Mouse (Mus musculus) 416B (cell line): ENCODE measurements at regions not wholly inside any gene's neighbourhood (a gene's known extent, or its start where the extent isn't known, plus 50 kb on each side); places are given as distances from the start of the nearest gene placed in this dataset.

Source experiments
- DNase-seq: peaks from one replicate; pipeline ENCODE4 v3.0.0; 2011; ENCODE audit warnings: low read depth

- no peak for DNase-seq
These were observed 170.3 kb upstream of the Creb1 start for GRCm38 (mm10) chr1:64361959-64362638.

GRCm38 (mm10) chr1:64343268-64343667, 189.2 kb upstream of the Creb1 start:
- no peak for DNase-seq

- no peak for DNase-seq
These were observed 190.8 kb upstream of the Creb1 start for GRCm38 (mm10) chr1:64341596-64341995.

- DNase-seq = peak; percentile 88
These were observed 193.9 kb upstream of the Creb1 start for GRCm38 (mm10) chr1:64338575-64338961.

GRCm38 (mm10) chr1:64337619-64338574, 194.5 kb upstream of the Creb1 start:
- peak; percentile 22 for DNase-seq

DNA sequence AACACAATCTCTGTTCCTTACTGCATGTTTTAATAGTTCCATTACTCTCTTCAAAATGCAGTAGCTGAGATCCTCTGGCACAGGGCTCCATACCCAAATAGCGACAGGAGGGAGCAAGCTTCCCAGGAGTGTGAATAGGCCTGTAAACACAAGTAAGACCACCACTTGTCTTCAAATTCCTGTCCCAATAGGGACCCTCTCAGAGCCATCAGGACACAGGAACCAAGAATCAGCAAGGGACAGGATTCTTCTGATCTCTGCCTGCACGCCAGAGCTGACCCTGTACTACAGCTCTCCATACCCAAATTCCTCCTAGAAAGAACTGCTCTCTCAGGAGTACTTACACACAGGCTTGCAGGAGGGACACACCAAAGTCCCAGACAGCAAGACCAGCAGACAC, 200.9 kb upstream of the Creb1 start:
- no peak for DNase-seq

GRCm38 (mm10) chr1:64330721-64331120, 201.7 kb upstream of the Creb1 start:
- no peak for DNase-seq

GRCm38 (mm10) chr1:64322197-64322596, 200.1 kb upstream of the Klf7 start:
- DNase-seq = no peak

- DNase-seq = peak; percentile 48
These were observed 197.1 kb upstream of the Klf7 start for GRCm38 (mm10) chr1:64319155-64319582.

DNA sequence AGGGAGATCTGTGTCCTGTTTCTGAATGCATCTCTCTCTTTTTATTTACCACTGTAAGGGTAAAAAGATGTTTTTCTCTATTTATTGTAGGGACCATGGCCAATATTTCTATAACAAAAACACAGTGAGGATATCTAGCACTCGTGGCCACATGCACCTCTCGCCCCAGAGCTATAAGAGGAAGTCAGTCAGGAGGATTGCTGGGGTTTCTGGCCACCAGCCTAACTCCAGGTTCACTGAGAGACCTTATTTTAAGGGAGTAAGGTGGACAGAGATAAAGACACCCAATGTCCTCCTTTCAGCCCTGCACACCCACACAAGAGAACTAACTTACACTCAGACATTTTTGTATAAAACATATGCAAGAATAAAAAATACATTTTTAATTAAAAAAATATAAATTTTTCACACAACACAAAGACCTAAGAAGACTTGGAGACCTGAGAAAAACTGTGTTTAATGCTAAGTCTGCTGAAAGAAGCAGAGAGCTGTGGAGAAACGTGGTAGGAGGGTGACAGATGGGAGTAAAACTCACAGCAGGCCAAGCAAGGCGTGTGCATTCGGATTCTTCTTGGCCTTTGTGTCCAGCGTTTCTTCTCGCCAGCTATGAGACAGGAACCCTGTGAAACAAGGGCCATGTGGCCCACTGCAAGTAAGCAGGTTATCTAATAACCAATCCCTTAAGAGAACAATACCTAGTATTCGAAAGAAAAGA, 196.5 kb upstream of the Klf7 start:
- DNase-seq = no peak

DNA sequence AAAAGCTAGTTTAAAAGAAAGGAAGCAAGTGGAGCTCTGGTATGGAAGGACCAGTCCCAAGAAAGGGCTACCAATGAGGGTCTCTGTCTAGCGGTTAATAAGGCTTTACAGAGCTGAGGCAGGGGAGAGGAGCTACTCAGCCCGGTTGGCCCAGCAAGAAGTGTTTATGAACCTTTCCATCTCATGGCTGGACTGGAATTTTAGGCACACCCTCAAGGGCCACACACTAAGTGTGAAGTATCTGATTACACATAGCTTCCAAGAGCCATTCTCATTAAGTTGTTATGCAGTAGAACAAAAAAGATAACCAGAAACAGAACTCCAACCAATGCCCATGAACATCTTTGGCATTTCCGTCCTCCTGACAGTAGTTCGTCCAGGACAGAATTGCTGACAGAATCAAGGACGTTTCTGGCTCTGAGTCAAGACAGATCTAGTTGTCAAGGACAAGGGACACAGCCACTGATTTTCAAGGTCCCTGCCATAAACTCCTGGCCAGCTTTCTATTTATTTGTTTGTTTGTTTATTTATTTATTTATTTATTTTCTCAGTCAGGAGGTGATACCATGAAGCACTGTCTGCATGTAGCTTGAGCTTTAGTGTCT, 195.1 kb upstream of the Klf7 start:
- DNase-seq = no peak

DNA sequence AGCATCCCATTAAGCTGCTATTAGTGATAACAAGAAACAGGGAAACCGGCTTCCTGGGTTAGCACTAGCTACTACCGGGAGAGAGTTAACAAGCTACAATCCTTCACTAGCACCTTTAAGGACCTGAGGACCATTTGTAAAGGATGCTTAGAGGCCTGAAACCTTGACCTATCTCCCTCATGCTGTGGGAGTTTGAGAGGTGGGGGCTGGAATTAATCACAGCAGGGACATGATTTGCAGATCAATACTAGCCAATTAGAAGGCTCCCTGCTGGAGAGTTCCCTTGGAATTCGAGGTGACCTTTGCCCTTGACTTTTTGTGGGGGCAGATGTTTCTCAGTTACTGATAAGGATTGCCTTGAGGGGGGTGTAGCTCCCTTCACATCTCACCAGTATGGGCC, 189.3 kb upstream of the Klf7 start:
- DNase-seq = no peak

DNA sequence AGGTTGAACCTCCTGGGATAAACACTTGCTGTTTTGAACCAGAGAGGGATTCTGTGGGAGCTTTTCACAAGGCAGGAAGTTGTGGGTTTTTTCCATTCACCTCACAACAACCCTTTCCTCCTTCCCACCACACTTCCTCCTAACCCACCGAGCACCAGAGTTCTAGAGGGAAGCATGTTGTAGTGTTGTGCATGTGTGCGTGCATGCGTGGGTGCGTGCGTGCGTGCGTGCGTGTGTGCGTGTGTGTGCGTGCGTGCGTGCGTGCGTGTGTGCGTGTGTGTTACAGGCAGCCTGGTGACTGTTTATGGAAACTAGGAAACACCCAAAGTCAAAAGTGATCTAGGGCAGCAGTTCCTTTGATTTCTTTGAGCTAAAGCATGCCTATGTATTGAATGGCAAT, 186.5 kb upstream of the Klf7 start:
- DNase-seq = no peak

DNA sequence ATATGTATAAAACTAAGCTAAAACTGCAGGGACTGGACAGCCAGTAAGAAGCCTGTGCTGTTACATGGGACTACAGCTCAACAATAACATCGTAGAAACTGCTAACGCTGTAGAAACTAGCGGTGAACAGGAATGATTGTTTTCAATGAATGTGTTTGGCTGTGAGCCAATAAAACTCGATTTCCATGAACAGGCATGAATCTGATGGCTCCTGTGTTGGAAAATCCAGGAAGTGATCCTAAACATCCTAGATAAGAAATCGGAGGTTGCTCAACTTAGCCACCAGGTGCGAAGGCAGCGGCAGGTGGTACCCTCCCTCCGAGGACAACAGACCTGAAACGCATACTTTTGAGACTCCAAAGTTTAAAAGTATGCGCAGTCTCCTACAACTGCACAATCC, 186.0 kb upstream of the Klf7 start:
- DNase-seq = no peak

GRCm38 (mm10) chr1:64305427-64306213, 183.5 kb upstream of the Klf7 start:
- DNase-seq = peak; percentile 89

GRCm38 (mm10) chr1:64302833-64303358, 180.8 kb upstream of the Klf7 start:
- DNase-seq = peak; percentile 71

GRCm38 (mm10) chr1:64301530-64302061, 179.5 kb upstream of the Klf7 start:
- no peak for DNase-seq

DNA sequence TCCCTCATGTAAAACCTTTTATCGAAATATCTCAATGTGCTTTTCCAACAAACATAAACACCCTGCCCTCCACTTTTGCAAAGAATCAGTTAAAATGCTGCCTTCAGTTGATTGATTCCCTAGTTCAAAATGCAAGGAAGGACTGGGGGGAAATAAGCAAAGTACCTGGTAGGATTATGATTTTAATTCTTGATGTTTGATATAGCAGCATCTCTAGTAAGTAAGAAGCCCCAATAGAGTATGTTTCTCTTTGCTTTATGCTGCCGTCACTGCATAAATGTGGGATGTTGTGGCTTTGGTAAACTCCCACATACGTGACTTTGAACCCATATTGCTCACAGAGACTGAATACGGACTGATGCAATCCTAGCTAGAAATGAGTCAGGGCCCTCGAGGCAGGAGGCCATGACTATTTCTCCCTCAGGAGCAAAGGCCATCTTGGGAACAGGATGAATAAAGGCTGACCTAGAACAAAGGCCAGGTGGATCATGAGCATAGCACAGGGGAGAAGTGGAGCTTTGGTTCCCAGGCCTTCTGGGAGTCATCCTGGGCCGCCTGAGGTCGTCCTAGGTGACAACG, 179.0 kb upstream of the Klf7 start:
- DNase-seq = peak; percentile 37

DNA sequence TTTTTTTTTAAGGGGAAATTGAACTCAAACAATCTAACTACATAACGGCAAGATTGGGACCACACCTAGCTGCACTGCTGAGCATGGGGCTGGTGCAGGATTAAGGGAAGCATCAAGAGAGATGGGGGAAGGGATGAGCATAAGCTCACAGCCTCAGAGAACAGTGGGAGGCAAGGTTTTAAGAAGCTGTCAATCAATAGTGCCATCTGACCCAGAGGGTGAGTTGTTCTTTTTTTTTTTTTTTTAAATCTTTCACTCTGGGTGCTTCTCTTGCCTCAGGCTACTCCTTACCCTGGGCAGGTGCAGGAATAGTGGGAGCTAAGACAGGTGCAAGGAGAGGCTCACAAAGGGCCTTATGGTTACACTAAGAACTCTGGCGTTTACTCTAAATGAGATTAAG, 176.9 kb upstream of the Klf7 start:
- DNase-seq = no peak

DNA sequence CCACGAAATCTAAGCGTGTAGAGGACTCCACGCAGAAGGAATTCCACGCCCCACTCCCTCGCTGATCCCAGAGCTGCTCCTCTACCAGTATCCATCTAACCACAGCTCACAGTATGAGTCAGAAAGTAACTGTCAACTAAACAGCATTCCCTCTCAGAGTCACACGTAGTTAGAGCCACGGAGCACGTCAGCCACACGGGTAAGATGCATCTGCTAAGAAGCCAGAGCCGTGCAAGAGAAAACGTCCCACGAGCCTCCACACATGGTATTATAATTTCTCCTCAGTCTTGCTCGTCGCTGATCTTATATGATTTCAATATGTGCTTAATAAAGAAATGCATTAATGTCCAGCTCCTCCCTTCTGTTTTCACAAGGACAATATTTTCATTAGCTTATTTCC, 176.1 kb upstream of the Klf7 start:
- no peak for DNase-seq

DNA sequence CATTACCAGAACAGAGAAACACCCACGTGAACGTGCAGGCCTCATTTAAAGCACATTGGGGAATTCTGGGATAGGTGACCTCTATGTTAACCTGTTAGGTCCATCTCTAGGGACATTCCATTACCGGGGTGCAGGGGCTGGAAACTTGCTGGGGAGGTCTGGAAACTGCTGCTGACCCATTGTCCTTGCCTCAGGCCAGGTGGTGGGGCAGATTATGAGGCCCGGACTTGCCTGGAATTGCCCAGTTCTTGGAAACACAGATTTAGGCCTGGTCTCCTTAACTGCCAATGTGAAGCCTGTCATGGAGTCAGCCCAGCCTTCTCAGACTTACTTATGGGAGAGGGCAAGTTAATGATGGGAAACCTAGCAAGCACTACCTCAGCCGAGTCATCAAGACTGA, 175.3 kb upstream of the Klf7 start:
- DNase-seq = no peak
